ENCODE assay signal across 16 mouse cellular contexts in genomic region chr10:77604111-77604510, GRCm38 (mm10). TPM values are rescaled to one million over a fixed set of nuclear protein-coding genes. Genes with fewer than 3 reads are reported as not detected.
A peak's percentile ranks its signal among the peaks of the same experiment; 100 is the strongest.
DNase-seq lines count a peak whose midpoint lies in the region; ATAC-seq and TF ChIP-seq lines count a peak whose summit lies in the region.
"Had no signal": no experiment of that assay in that cellular context is flagged by ENCODE, and none has a peak within 500 bp of the region (broad histone marks: within the 10 kb centered on the region; RNA-seq: fewer than 3 reads in every experiment).

No protein-coding gene starts in this region.

- peak; percentile 53 for TF ChIP-seq CTCF in lung, embryonic 14.5 days (IDR thresholded peaks at IDR 0.05; ENCODE audit: low read depth)
- peak; percentile 98 for TF ChIP-seq CTCF in E14TG2a.4 (conservative IDR thresholded peaks at IDR 0.05; ENCODE audit: low read length)
- peak; percentile 33; the same call in 1 of the 2 replicates for TF ChIP-seq CTCF in bone marrow, adult 2 months (IDR thresholded peaks at IDR 0.05; ENCODE audit: control insufficient read depth, insufficient read depth, low read length)

- H3K4me2 ChIP-seq in heart, embryonic 13.5 days, result no peak overlapping the region
- H3K4me2 ChIP-seq in lung, embryonic 14.5 days, result no peak overlapping the region

- H3K27me3 ChIP-seq in heart, embryonic 13.5 days (replicated peaks), result no peaks in the 10 kb centered on the region
- no peaks in the 10 kb centered on the region for H3K27me3 ChIP-seq in lung, embryonic 14.5 days (ENCODE audit: insufficient read depth, low read length)
- H3K27me3 ChIP-seq in E14TG2a.4 (ENCODE audit: insufficient read depth, low read length), result no peaks in the 10 kb centered on the region

- no peak for DNase-seq in heart, postnatal 4 days
- DNase-seq in lung, embryonic 14.5 days, result no peak
- no peak for DNase-seq in lung, postnatal 25 days (ENCODE audit: low spot score)
- no peak for DNase-seq in embryo, embryonic 10.5 days (ENCODE audit: low spot score)
- DNase-seq in cerebellum, postnatal 25 days, result no peak
- DNase-seq: cerebellum, adult 8-10 months; kidney, adult 8-10 months; midbrain, embryonic 14.5 days; right cerebral cortex, adult 18-20 months had no signal

- peaks cover 38% of the 10 kb centered on the region for H3K4me1 ChIP-seq in heart, embryonic 13.5 days
- peaks cover 12% of the 10 kb centered on the region for H3K4me1 ChIP-seq in lung, embryonic 14.5 days (ENCODE audit: insufficient read depth)
- H3K4me1 ChIP-seq in E14TG2a.4 (replicated peaks; ENCODE audit: low read depth, low read length), result peaks cover 85% of the 10 kb centered on the region
- peaks cover 2% of the 10 kb centered on the region; the same call in 1 of the 2 replicates for H3K4me1 ChIP-seq in bone marrow, adult 2 months (ENCODE audit: control insufficient read depth, insufficient read depth, low read length)

- ATAC-seq in heart, embryonic 13.5 days (ENCODE audit: extremely low read depth, insufficient number of reproducible peaks, low FRiP score, low TSS enrichment), result no peak
- no peak for ATAC-seq in lung, embryonic 14.5 days (ENCODE audit: insufficient read depth)

- H3K27ac ChIP-seq in heart, embryonic 13.5 days (replicated peaks), result peak overlapping the region; percentile 98; the same call in 1 of the 2 replicates
- H3K27ac ChIP-seq in lung, embryonic 14.5 days (ENCODE audit: low read depth), result no peak overlapping the region
- no peak overlapping the region for H3K27ac ChIP-seq in bone marrow, adult 2 months (ENCODE audit: control insufficient read depth, insufficient read depth, low read depth, low read length, poor library complexity)

- no peaks in the 10 kb centered on the region for H3K9me3 ChIP-seq in heart, embryonic 13.5 days
- H3K9me3 ChIP-seq in lung, embryonic 14.5 days (ENCODE audit: low read depth, low read length), result no peaks in the 10 kb centered on the region
- H3K9me3 ChIP-seq in E14TG2a.4 (ENCODE audit: low read length), result no peaks in the 10 kb centered on the region

- H3K36me3 ChIP-seq in heart, embryonic 13.5 days, result peaks cover 21% of the 10 kb centered on the region
- H3K36me3 ChIP-seq in lung, embryonic 14.5 days (ENCODE audit: insufficient read depth), result peaks cover 2% of the 10 kb centered on the region; the same call in 1 of the 2 replicates
- peaks cover 21% of the 10 kb centered on the region for H3K36me3 ChIP-seq in E14TG2a.4 (ENCODE audit: insufficient read depth, low read length)

- H3K4me3 ChIP-seq in heart, embryonic 13.5 days, result no peak overlapping the region
- H3K4me3 ChIP-seq in lung, embryonic 14.5 days (ENCODE audit: low read depth, low read length), result no peak overlapping the region
- 0 out of 2 replicates have a peak overlapping the region, but pooled peaks have one; percentile 2 for H3K4me3 ChIP-seq in E14TG2a.4 (replicated peaks; ENCODE audit: low read length)
- no peak overlapping the region for H3K4me3 ChIP-seq in bone marrow, adult 2 months (replicated peaks; ENCODE audit: control insufficient read depth, low read depth, low read length)

- no peak overlapping the region for H3K9ac ChIP-seq in heart, embryonic 13.5 days
- no peak overlapping the region for H3K9ac ChIP-seq in lung, embryonic 14.5 days

- TF ChIP-seq POLR2A in bone marrow, adult 2 months (IDR thresholded peaks at IDR 0.05; ENCODE audit: borderline replicate concordance, control insufficient read depth, low read depth, low read length), result no peak

- WGBS in heart, embryonic 13.5 days, result 90% methylated on average over 6 of the region's 6 CpGs
- WGBS in lung, embryonic 14.5 days, result 94% methylated on average over 6 of the region's 6 CpGs
- 92% methylated on average over 6 of the region's 6 CpGs for WGBS in bone marrow, adult 2 months

RNA-seq across cellular contexts. Expression of gene Sumo3, which starts 1.8 kb away (rescaled TPM):
- 171 and 186 TPM in 2 replicates for polyA plus RNA-seq in heart, embryonic 13.5 days (2015; fragmentation: Nextera tagmentation; extraction: Ambion mirVana)
- 10 to 100 TPM; 90.9 to 97.9 TPM for total RNA-seq in heart, postnatal 4 days (2021)
- 329 and 337 TPM in 2 replicates for polyA plus RNA-seq in lung, embryonic 14.5 days (2014; fragmentation: Nextera tagmentation; extraction: Ambion mirVana)
- 69.9 and 76.0 TPM in 2 replicates for polyA plus RNA-seq in bone marrow, adult 2 months (2011; ENCODE audit: insufficient read depth, insufficient read length, low replicate concordance, missing spikeins)

RNA-seq across cellular contexts. Expression of gene Gm49325, which starts 1.9 kb away (rescaled TPM):
- polyA plus RNA-seq in heart, embryonic 13.5 days (2015; fragmentation: Nextera tagmentation; extraction: Ambion mirVana), result 2.8 TPM in 1 of 2 replicates, not detected in the other
- total RNA-seq in heart, postnatal 4 days (2021), result 10 to 100 TPM; 15.9 to 20.8 TPM
- polyA plus RNA-seq in lung, embryonic 14.5 days (2014; fragmentation: Nextera tagmentation; extraction: Ambion mirVana), result 3.0 and 3.5 TPM in 2 replicates
- polyA plus RNA-seq in bone marrow, adult 2 months (2011; ENCODE audit: insufficient read depth, insufficient read length, low replicate concordance, missing spikeins), result not detected in 2 replicates
- total RNA-seq: hematopoietic stem cell, adult 5-6 weeks; neutrophil, adult 5-6 weeks had no signal
- polyA plus RNA-seq: forebrain, embryonic 11.5 days; liver, embryonic 16.5 days had no signal

RNA-seq across cellular contexts. Expression of gene Ube2g2, which starts 18.0 kb away (rescaled TPM):
- 78.6 and 81.9 TPM in 2 replicates for polyA plus RNA-seq in heart, embryonic 13.5 days (2015; fragmentation: Nextera tagmentation; extraction: Ambion mirVana)
- 10 to 100 TPM; 56.1 to 63.8 TPM for total RNA-seq in heart, postnatal 4 days (2021)
- 47.9 and 50.9 TPM in 2 replicates for polyA plus RNA-seq in lung, embryonic 14.5 days (2014; fragmentation: Nextera tagmentation; extraction: Ambion mirVana)
- polyA plus RNA-seq in bone marrow, adult 2 months (2011; ENCODE audit: insufficient read depth, insufficient read length, low replicate concordance, missing spikeins), result 21.5 and 35.5 TPM in 2 replicates

RNA-seq across cellular contexts. Expression of gene Pttg1ip, which starts 22.6 kb away (rescaled TPM):
- 103 and 110 TPM in 2 replicates for polyA plus RNA-seq in heart, embryonic 13.5 days (2015; fragmentation: Nextera tagmentation; extraction: Ambion mirVana)
- total RNA-seq in heart, postnatal 4 days (2021), result 100 to 1,000 TPM; 113 to 119 TPM
- 109 and 112 TPM in 2 replicates for polyA plus RNA-seq in lung, embryonic 14.5 days (2014; fragmentation: Nextera tagmentation; extraction: Ambion mirVana)
- polyA plus RNA-seq in bone marrow, adult 2 months (2011; ENCODE audit: insufficient read depth, insufficient read length, low replicate concordance, missing spikeins), result 38.1 and 67.0 TPM in 2 replicates

Comparison
In these comparisons a context has a peak if more than half of its experiments do, and no peak if none do; other contexts are left out.
1. CTCF ChIP-seq: peak in every context shown above with its lines; median percentile 98 in E14TG2a.4; 53 in lung, embryonic 14.5 days; 33 in bone marrow, adult 2 months.